Mouse (Mus musculus) layer of hippocampus, adult 11-12 months (tissue): Measurements from ENCODE around the gene Rab25.

ENCODE experiments used
- DNase-seq: peaks from one replicate; pipeline ENCODE4 v3.0.0; 2022; ENCODE audit warnings: low spot score

Gene Rab25

GRCm38 (mm10) chr3:88526157-88527131, 21.7 kb downstream of the Rab25 start:
- peak; percentile 82 for DNase-seq

- no peak for DNase-seq
These were observed 23.1 kb downstream of the Rab25 start for GRCm38 (mm10) chr3:88525021-88525420.

- no peak for DNase-seq
These were observed 25.1 kb downstream of the Rab25 start for GRCm38 (mm10) chr3:88523027-88523426.

- DNase-seq: peak; percentile 66
These were observed 26.2 kb downstream of the Rab25 start for GRCm38 (mm10) chr3:88521803-88522331.

- no peak for DNase-seq
These were observed 26.9 kb downstream of the Rab25 start for GRCm38 (mm10) chr3:88521156-88521555.

GRCm38 (mm10) chr3:88520078-88520477, 28.0 kb downstream of the Rab25 start:
- no peak for DNase-seq

- DNase-seq: no peak
These were observed 29.7 kb downstream of the Rab25 start for GRCm38 (mm10) chr3:88518411-88518810.

- DNase-seq: no peak
These were observed 31.7 kb downstream of the Rab25 start for GRCm38 (mm10) chr3:88516407-88516806.

GRCm38 (mm10) chr3:88515095-88515386, 33.1 kb downstream of the Rab25 start:
- no peak for DNase-seq

GRCm38 (mm10) chr3:88514231-88515094, 33.6 kb downstream of the Rab25 start:
- DNase-seq: no peak

GRCm38 (mm10) chr3:88513546-88514115, 34.5 kb downstream of the Rab25 start:
- DNase-seq: no peak

- no peak for DNase-seq
These were observed 35.1 kb downstream of the Rab25 start for GRCm38 (mm10) chr3:88512896-88513545.

GRCm38 (mm10) chr3:88512141-88512895, 35.8 kb downstream of the Rab25 start:
- no peak for DNase-seq

- no peak for DNase-seq
These were observed 36.5 kb downstream of the Rab25 start for GRCm38 (mm10) chr3:88511559-88511958.

- no peak for DNase-seq
These were observed 37.4 kb downstream of the Rab25 start for GRCm38 (mm10) chr3:88510421-88511289.

- peak; percentile 92 for DNase-seq
These were observed 38.2 kb downstream of the Rab25 start, which contains the start of gene Lmna for GRCm38 (mm10) chr3:88509692-88510420. Lmna (minus strand) TSS chr3:88509956.

- no peak for DNase-seq
These were observed 38.9 kb downstream of the Rab25 start for GRCm38 (mm10) chr3:88509250-88509649.

GRCm38 (mm10) chr3:88505765-88506164, 42.3 kb downstream of the Rab25 start:
- no peak for DNase-seq

- no peak for DNase-seq
These were observed 43.0 kb downstream of the Rab25 start for GRCm38 (mm10) chr3:88505081-88505480.
